Mouse (Mus musculus) forebrain, embryonic 11.5 days (tissue): ENCODE results near the gene Prpf6. TPM values are rescaled to one million over a fixed set of nuclear protein-coding genes. Genes with fewer than 3 reads are reported as not detected.

Experiments
- ATAC-seq: fragments of 200-750 bp; cut with Nextera tagmentation; replicated peaks from 2 replicates; pipeline ENCODE4 v1.8.0; 2017; ENCODE audit warnings: moderate TSS enrichment; ENCODE audit not compliant: low FRiP score
- DNase-seq: peaks from one replicate; pipeline ENCODE4 v3.0.0-alpha.2; 2017; ENCODE audit warnings: low spot score
- H3K27ac ChIP-seq: fragments of 300-500 bp; sonication (generic); 2 replicates; pipeline ENCODE4 v1.5.1; 2014; ENCODE audit warnings: low read depth, low read length
- H3K27me3 ChIP-seq: fragments of 300-500 bp; sonication (generic); 2 replicates; pipeline ENCODE4 v1.6.1; 2014; ENCODE audit warnings: mild to moderate bottlenecking, low read length, mixed read lengths; ENCODE audit not compliant: control insufficient read depth, insufficient read depth
- H3K36me3 ChIP-seq: fragments of 300-500 bp; sonication (generic); 2 replicates; pipeline ENCODE4 v1.6.1; 2014; ENCODE audit warnings: mild to moderate bottlenecking, low read length, moderate library complexity, mixed read lengths; ENCODE audit not compliant: control insufficient read depth, insufficient read depth
- H3K4me1 ChIP-seq: fragments of 300-500 bp; sonication (generic); replicated peaks from 2 replicates; pipeline ENCODE4 v1.6.1; 2014; ENCODE audit warnings: low read length, mixed read lengths; ENCODE audit not compliant: control insufficient read depth, insufficient read depth
- H3K4me2 ChIP-seq: fragments of 300-500 bp; sonication (generic); 2 replicates; pipeline ENCODE4 v1.6.1; 2014; ENCODE audit warnings: low read depth, mild to moderate bottlenecking, low read length, moderate library complexity, mixed read lengths; ENCODE audit not compliant: severe bottlenecking
- H3K4me3 ChIP-seq: fragments of 300-500 bp; sonication (generic); 2 replicates; pipeline ENCODE4 v1.5.1; 2014; ENCODE audit warnings: low read depth, low read length
- H3K9ac ChIP-seq: fragments of 300-500 bp; sonication (generic); 2 replicates; pipeline ENCODE4 v1.6.1; 2014; ENCODE audit warnings: low read length
- H3K9me3 ChIP-seq: fragments of 300-500 bp; sonication (generic); 2 replicates; pipeline ENCODE4 v1.6.1; 2016; ENCODE audit warnings: low read length, mixed read lengths; ENCODE audit not compliant: control insufficient read depth
- WGBS: fragments of 180-500 bp; shearing (Covaris S2); extraction: QIAGEN DNeasy Blood & Tissue Kit; methylation state at CpG from one replicate; pipeline ENCODE4 v1.1.7; 2014; 5-methylcytosine and 5-hydroxymethylcytosine counted together
- polyA plus RNA-seq: library from polyadenylated mRNA; unstranded; fragments of >200 nt; fragmentation: Nextera tagmentation; extraction: Ambion mirVana; gene quantifications from 2 replicates; pipeline ENCODE4 v1.2.1, GENCODE M21; 2014

Gene Prpf6
- polyA plus RNA-seq, 1 experiment from 2014 or later: 76.5 TPM

DNA sequence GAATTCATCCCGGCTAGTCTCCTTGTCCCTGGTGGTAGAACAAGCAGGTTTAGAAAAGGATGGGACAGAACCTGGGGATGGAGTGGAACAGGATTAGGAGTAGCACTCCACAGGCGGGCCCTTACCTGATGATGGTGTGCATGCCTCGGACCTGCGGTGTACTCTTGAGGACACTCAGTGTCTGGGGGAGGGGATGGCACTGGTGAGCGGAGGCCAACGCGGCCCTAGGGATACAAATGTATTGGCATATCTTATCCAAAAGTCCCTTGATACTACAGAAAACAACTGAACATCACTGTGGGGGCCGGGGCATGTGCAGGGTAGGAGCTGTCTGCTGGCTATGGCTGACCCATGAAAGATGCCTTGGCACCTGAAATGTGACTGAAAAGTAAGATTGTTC, 21.3 kb upstream of the Prpf6 start:
- 91% methylated on average over 8 of the region's 8 CpGs for WGBS
- Histone ChIP-seq H3K4me2 (no peak overlapping the region), H3K27me3 (no peaks in the 10 kb centered on the region), H3K27ac (no peak overlapping the region), H3K36me3 (no peaks in the 10 kb centered on the region), H3K4me1 (no peaks in the 10 kb centered on the region), H3K9me3 (no peaks in the 10 kb centered on the region), H3K4me3 (no peak overlapping the region), H3K9ac (no peak overlapping the region)
- no peak for ATAC-seq
- DNase-seq: peak; percentile 47

GRCm38 (mm10) chr2:181570921-181571595, 20.6 kb upstream of the Prpf6 start:
- DNase-seq (peak; percentile 40), ATAC-seq (no peak)
- Histone ChIP-seq H3K27ac (no peak overlapping the region), H3K36me3 (no peaks in the 10 kb centered on the region), H3K9me3 (no peaks in the 10 kb centered on the region), H3K4me3 (no peak overlapping the region), H3K4me1 (no peaks in the 10 kb centered on the region), H3K4me2 (no peak overlapping the region), H3K9ac (no peak overlapping the region), H3K27me3 (no peaks in the 10 kb centered on the region)
- 80% methylated on average over 6 of the region's 6 CpGs for WGBS

DNA sequence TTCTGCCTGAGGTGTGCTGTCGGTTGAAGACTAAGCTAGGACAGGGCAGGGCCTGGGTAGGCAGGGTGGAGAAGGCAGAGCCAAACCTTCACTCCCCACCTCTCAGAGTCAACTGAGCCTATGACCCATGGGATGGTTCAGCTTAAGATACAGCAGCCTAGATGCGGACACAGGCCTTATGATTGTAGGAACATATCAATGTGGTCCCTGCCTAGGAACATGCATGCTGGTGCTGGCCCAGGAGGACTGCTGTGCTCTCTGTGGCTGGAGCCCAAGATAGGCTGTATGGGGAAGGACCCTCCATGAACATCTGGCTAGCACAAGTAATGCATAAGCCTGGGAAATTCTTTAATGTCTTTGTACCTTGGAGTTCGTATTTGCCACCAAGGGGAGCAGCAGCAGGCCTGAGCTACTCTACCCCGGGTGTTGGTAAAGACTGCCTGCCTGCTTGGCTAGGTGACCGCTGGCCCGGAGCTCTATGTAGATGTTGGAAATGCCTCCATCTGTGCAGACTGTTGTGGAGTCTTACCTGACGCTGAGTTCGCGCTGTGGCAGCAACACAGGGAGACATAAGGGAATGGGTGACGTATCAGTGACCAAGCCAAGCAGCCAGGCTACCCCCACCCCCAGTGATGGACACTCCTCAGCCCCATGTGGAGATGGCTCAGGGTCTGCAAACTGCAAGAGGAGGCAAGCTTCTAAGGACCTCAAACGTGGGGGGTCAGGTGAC, 19.6 kb upstream of the Prpf6 start:
- H3K4me1 ChIP-seq: no peaks in the 10 kb centered on the region

DNA sequence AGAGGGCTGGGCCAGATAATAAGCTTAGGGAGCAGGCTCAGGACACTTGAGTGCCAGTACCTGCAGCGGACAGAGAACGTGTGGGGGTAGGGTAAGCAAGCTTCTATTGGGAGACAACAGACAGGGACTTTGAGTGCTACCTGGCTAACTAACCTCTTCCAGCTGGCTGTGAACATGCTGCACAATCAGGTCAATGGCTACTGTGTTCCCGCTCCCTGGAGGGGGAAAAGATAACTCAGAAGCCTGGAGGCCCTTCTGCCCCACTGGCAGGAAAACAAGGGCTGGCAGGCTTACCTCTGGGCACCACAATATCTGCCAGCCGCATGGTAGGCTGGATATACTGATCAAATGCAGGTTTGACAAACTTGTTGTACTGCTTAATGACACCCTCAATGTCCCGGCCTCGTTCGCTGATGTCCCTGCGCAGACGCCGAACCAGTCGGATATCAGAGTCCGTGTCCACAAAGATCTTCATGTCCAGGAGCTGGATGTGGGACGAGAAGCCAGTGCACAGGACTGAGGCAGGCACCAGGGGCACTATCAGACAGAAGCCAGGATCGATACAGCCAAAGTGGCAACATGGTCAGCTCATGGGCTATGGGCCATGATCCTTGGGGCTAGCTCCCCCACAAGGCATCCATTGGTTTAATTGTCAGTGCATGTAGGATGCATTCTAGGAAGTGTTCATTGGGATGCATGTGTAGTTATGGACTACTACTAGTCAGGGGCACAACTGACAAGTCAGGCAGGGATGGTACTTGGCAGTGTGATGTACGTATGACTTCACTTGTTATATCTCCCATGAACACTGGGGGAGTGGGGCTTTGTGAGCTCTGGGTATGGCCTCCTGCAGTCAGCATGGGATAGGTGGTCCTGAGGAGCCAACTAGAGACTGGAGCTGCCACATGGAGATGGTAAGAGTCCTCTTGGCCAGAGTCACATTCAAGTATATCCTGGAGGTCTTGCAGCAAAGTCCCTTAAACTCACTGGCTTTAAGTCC, 18.4 kb upstream of the Prpf6 start:
- H3K36me3 ChIP-seq: no peaks in the 10 kb centered on the region
- no peaks in the 10 kb centered on the region for H3K9me3 ChIP-seq
- DNase-seq (peak; percentile 43), ATAC-seq (no peak)
- H3K4me2 ChIP-seq: no peak overlapping the region
- no peaks in the 10 kb centered on the region for H3K27me3 ChIP-seq
- H3K4me3 ChIP-seq: no peak overlapping the region
- no peak overlapping the region for H3K9ac ChIP-seq
- H3K4me1 ChIP-seq: no peaks in the 10 kb centered on the region
- WGBS: 93% methylated on average over 15 of the region's 15 CpGs
- no peak overlapping the region for H3K27ac ChIP-seq

More for the DNA sequence above, 19.6 kb upstream of the Prpf6 start:
- ATAC-seq (no peak), DNase-seq (peak; percentile 35)
- H3K27ac ChIP-seq: no peak overlapping the region
- no peak overlapping the region for H3K9ac ChIP-seq
- no peak overlapping the region for H3K4me2 ChIP-seq
- H3K27me3 ChIP-seq: no peaks in the 10 kb centered on the region
- H3K36me3 ChIP-seq: no peaks in the 10 kb centered on the region
- no peak overlapping the region for H3K4me3 ChIP-seq
- 91% methylated on average over 11 of the region's 11 CpGs for WGBS
- H3K9me3 ChIP-seq: no peaks in the 10 kb centered on the region

- no peak overlapping the region for H3K27ac ChIP-seq
- no peaks in the 10 kb centered on the region for H3K9me3 ChIP-seq
- 90% methylated on average over 9 of the region's 9 CpGs for WGBS
- H3K4me3 ChIP-seq: no peak overlapping the region
- no peaks in the 10 kb centered on the region for H3K4me1 ChIP-seq
- no peaks in the 10 kb centered on the region for H3K36me3 ChIP-seq
- H3K9ac ChIP-seq: no peak overlapping the region
- no peak for DNase-seq
- H3K4me2 ChIP-seq: no peak overlapping the region
- H3K27me3 ChIP-seq: no peaks in the 10 kb centered on the region
- ATAC-seq: no peak
These were observed 17.7 kb upstream of the Prpf6 start for GRCm38 (mm10) chr2:181573961-181574360.

DNA sequence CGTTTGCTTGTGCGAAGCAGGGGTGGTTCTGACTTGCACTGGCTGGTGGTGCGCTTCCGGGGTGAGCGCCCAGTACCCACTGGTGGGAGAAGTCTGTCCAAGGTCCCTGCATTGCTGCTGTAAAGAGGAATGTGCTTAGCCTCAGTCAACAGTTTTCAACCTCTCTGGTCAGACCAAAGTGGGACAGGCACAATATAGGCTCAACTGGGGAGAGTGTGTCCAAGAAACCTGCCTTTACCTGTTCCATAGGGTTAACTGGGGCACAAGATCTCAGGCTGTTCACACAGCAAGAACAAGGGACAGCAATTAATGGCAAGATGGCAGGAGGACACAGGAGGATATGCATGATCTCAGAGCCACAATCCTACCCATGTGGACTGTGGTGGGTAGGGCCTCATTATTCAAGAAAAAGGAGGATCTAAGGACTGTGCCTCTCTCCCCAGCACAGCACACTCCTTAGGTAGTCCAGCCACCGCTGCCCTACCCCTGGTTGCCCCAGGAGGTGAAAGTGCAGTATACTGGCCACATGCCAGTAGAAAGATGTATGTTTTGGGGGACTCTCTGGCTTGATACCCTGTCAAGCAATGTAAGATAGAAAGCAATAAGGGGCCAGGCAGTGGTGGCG, 16.6 kb upstream of the Prpf6 start:
- H3K4me1 ChIP-seq: no peaks in the 10 kb centered on the region
- no peak overlapping the region for H3K27ac ChIP-seq
- ATAC-seq (no peak), DNase-seq (peak; percentile 34)
- no peak overlapping the region for H3K4me2 ChIP-seq
- H3K9ac ChIP-seq: no peak overlapping the region
- H3K4me3 ChIP-seq: no peak overlapping the region
- H3K9me3 ChIP-seq: no peaks in the 10 kb centered on the region
- whole genome bisulfite sequencing: 93% methylated on average over 7 of the region's 7 CpGs
- H3K27me3 ChIP-seq: no peaks in the 10 kb centered on the region
- H3K36me3 ChIP-seq: no peaks in the 10 kb centered on the region

GRCm38 (mm10) chr2:181576613-181577012, 15.1 kb upstream of the Prpf6 start:
- no peaks in the 10 kb centered on the region for H3K27me3 ChIP-seq
- WGBS: 86% methylated on average over 2 of the region's 2 CpGs
- no peak overlapping the region for H3K4me3 ChIP-seq
- no peak overlapping the region for H3K9ac ChIP-seq
- H3K4me2 ChIP-seq: no peak overlapping the region
- H3K4me1 ChIP-seq: peaks cover 4% of the 10 kb centered on the region; the same call in 1 of the 2 replicates
- DNase-seq: no peak
- no peak for ATAC-seq
- no peaks in the 10 kb centered on the region for H3K36me3 ChIP-seq
- no peaks in the 10 kb centered on the region for H3K9me3 ChIP-seq
- H3K27ac ChIP-seq: no peak overlapping the region

- Histone ChIP-seq H3K36me3 (no peaks in the 10 kb centered on the region), H3K4me3 (no peak overlapping the region), H3K4me1 (peaks cover 4% of the 10 kb centered on the region; the same call in 1 of the 2 replicates), H3K27me3 (no peaks in the 10 kb centered on the region), H3K9ac (no peak overlapping the region), H3K4me2 (no peak overlapping the region), H3K27ac (no peak overlapping the region), H3K9me3 (no peaks in the 10 kb centered on the region)
- WGBS: 83% methylated on average over 2 of the region's 2 CpGs
- DNase-seq (peak; percentile 40), ATAC-seq (no peak)
These were observed 14.5 kb upstream of the Prpf6 start for GRCm38 (mm10) chr2:181577126-181577525.
